Mouse (Mus musculus) right cerebral cortex, postnatal 4 days (tissue): ENCODE measurements at regions not wholly inside any gene's neighbourhood (a gene's known extent, or its start where the extent isn't known, plus 50 kb on each side); places are given as distances from the start of the nearest gene placed in this dataset.

Source experiments
- DNase-seq: peaks from one replicate; pipeline ENCODE4 v3.0.0-alpha.2; 2022

GRCm38 (mm10) chr1:77748483-77749465, 233.9 kb upstream of the Epha4 start:
- DNase-seq: no peak

- no peak for DNase-seq
These were observed 217.2 kb upstream of the Epha4 start for GRCm38 (mm10) chr1:77732099-77732498.

- DNase-seq: no peak
These were observed 212.7 kb upstream of the Epha4 start for GRCm38 (mm10) chr1:77727561-77727960.

- no peak for DNase-seq
These were observed 208.4 kb upstream of the Epha4 start for GRCm38 (mm10) chr1:77723246-77723645.

- no peak for DNase-seq
These were observed 206.0 kb upstream of the Epha4 start for GRCm38 (mm10) chr1:77720859-77721258.

GRCm38 (mm10) chr1:77713001-77713400, 198.1 kb upstream of the Epha4 start:
- DNase-seq: no peak

GRCm38 (mm10) chr1:77708202-77709020, 193.5 kb upstream of the Epha4 start:
- no peak for DNase-seq

- no peak for DNase-seq
These were observed 180.5 kb upstream of the Epha4 start for GRCm38 (mm10) chr1:77695228-77696018.

GRCm38 (mm10) chr1:77663345-77663744, 148.5 kb upstream of the Epha4 start:
- DNase-seq: peak; percentile 3

- no peak for DNase-seq
These were observed 145.5 kb upstream of the Epha4 start for GRCm38 (mm10) chr1:77660436-77660835.

- no peak for DNase-seq
These were observed 122.1 kb upstream of the Epha4 start for GRCm38 (mm10) chr1:77637025-77637424.

GRCm38 (mm10) chr1:77629496-77630281, 114.8 kb upstream of the Epha4 start:
- no peak for DNase-seq

GRCm38 (mm10) chr1:77628861-77629260, 114.0 kb upstream of the Epha4 start:
- no peak for DNase-seq

GRCm38 (mm10) chr1:77617490-77617889, 102.6 kb upstream of the Epha4 start:
- no peak for DNase-seq

- no peak for DNase-seq
These were observed 85.6 kb upstream of the Epha4 start for GRCm38 (mm10) chr1:77600509-77600908.

GRCm38 (mm10) chr1:77592649-77593048, 77.8 kb upstream of the Epha4 start:
- DNase-seq: no peak

- DNase-seq: peak; percentile 21
These were observed 77.4 kb upstream of the Epha4 start for GRCm38 (mm10) chr1:77592248-77592647.

GRCm38 (mm10) chr1:77589423-77589822, 74.5 kb upstream of the Epha4 start:
- no peak for DNase-seq

GRCm38 (mm10) chr1:77585520-77585919, 70.6 kb upstream of the Epha4 start:
- no peak for DNase-seq

- DNase-seq: peak; percentile 20
These were observed 53.2 kb upstream of the Epha4 start for GRCm38 (mm10) chr1:77568081-77568480.

- DNase-seq: peak; percentile 37
These were observed 52.8 kb upstream of the Epha4 start for GRCm38 (mm10) chr1:77567657-77568056.
